Mouse (Mus musculus) stomach, embryonic 14.5 days (tissue): ENCODE measurements around the gene Zfand4. TPM values are rescaled to one million over a fixed set of nuclear protein-coding genes. Genes with fewer than 3 reads are reported as not detected.

ENCODE experiments used
- ATAC-seq: fragments of 200-750 bp; cut with Nextera tagmentation; 2 replicates; pipeline ENCODE4 v1.8.0; 2017; ENCODE audit warnings: low read depth, moderate TSS enrichment; ENCODE audit not compliant: insufficient number of reproducible peaks, insufficient read depth, low FRiP score
- H3K27ac ChIP-seq: fragments of 300-500 bp; sonication (generic); 2 replicates; pipeline ENCODE4 v1.5.1; 2014; ENCODE audit warnings: mild to moderate bottlenecking, low read length, moderate library complexity, mixed read lengths
- H3K27me3 ChIP-seq: fragments of 300-500 bp; sonication (generic); 2 replicates; pipeline ENCODE4 v1.6.1; 2014; ENCODE audit warnings: low read length, control low read depth, mixed read lengths; ENCODE audit not compliant: control insufficient read depth, insufficient read depth
- H3K36me3 ChIP-seq: fragments of 300-500 bp; sonication (generic); 2 replicates; pipeline ENCODE4 v1.6.1; 2014; ENCODE audit warnings: mild to moderate bottlenecking, control low read depth, low read length, moderate library complexity, mixed read lengths; ENCODE audit not compliant: control insufficient read depth, insufficient read depth
- H3K4me1 ChIP-seq: fragments of 300-500 bp; sonication (generic); 2 replicates; pipeline ENCODE4 v1.6.1; 2014; ENCODE audit warnings: low read length, control low read depth, mixed read lengths; ENCODE audit not compliant: control insufficient read depth, insufficient read depth
- H3K4me2 ChIP-seq: fragments of 300-500 bp; sonication (generic); replicated peaks from 2 replicates; pipeline ENCODE4 v1.6.1; 2014; ENCODE audit warnings: low read depth, low read length, control low read depth
- H3K4me3 ChIP-seq: fragments of 300-500 bp; sonication (generic); 2 replicates; pipeline ENCODE4 v1.5.1; 2014; ENCODE audit warnings: low read depth, low read length, control low read depth
- H3K9ac ChIP-seq: fragments of 300-500 bp; sonication (generic); replicated peaks from 2 replicates; pipeline ENCODE4 v1.6.1; 2014; ENCODE audit warnings: low read depth, mild to moderate bottlenecking, control low read depth, low read length, moderate library complexity, mixed read lengths
- H3K9me3 ChIP-seq: fragments of 300-500 bp; sonication (generic); 2 replicates; pipeline ENCODE4 v1.6.1; 2016; ENCODE audit warnings: low read depth, low read length, control low read depth; ENCODE audit not compliant: control insufficient read depth
- WGBS: fragments of 180-500 bp; shearing (Covaris S2); extraction: QIAGEN DNeasy Blood & Tissue Kit; methylation state at CpG from one replicate; pipeline ENCODE4 v1.1.7; 2014; 5-methylcytosine and 5-hydroxymethylcytosine counted together
- polyA plus RNA-seq: library from polyadenylated mRNA; unstranded; fragments of >200 nt; fragmentation: Nextera tagmentation; extraction: Ambion mirVana; gene quantifications from 2 replicates; pipeline ENCODE4 v1.2.1, GENCODE M21; 2014

Zfand4 gene
- polyA plus RNA-seq, 1 experiment from 2014 or later, result 5.5 TPM

GRCm38 (mm10) chr6:116337466-116337834, 73.4 kb downstream of the Zfand4 start:
- H3K27me3 ChIP-seq, result no peaks in the 10 kb centered on the region
- H3K4me3 ChIP-seq, result peak overlapping the region; percentile 96
- no peaks in the 10 kb centered on the region for H3K36me3 ChIP-seq
- ATAC-seq, result no peak
- H3K9ac ChIP-seq, result peak overlapping the region; percentile 63; the same call in 1 of the 2 replicates
- H3K4me1 ChIP-seq, result no peaks in the 10 kb centered on the region; the same call in 1 of the 2 replicates
- peak overlapping the region; percentile 50 for H3K4me2 ChIP-seq
- no peak overlapping the region for H3K27ac ChIP-seq
- H3K9me3 ChIP-seq, result no peaks in the 10 kb centered on the region
- WGBS, result 2% methylated on average over 7 of the region's 7 CpGs

DNA sequence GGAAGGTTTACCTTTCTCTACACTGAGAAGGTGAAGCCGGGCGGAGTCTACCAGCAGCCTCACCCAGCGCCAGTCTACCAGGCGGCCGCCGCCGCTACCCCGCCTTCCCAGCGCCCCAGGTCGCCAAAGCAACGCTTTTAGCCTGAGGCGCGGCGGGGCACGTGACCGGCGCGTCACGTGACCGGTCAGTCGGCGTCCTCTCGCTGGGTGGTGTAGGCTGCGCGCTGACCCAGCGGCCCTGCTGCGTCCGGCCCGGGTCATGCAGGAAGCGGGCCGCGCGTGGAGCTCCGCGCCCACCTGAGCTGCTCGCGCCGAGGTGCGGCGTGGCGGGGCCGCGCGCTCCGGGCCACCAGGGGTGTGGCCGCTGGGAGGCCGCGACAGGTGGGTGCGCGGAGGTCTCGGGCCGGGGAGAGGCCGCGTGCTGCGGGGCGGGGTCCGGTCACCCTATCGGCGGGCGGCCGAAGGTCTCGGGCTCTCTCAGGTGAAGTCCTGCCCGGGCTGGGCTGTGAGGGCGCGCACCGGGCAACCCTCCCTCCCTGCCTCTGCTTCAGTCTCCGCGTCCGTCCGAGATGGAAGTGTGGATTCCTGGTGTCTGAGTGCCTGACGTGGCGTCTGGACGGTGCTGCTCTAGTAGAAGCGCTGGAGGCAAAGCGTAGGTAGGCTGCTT, 73.9 kb downstream of the Zfand4 start, which contains the start of gene March8:
March8 (plus strand) TSS at position 190 of the 667 bp plus-strand sequence.
- peak within 1 kb of the TSS; percentile 96 for H3K4me3 ChIP-seq
- WGBS, result 2% methylated on average over 73 of the region's 75 CpGs
- H3K4me2 ChIP-seq, result peak within 1 kb of the TSS; percentile 50
- H3K4me1 ChIP-seq, result no peaks in the 10 kb centered on the region; the same call in 1 of the 2 replicates
- ATAC-seq, result peak; percentile 96
- H3K36me3 ChIP-seq, result no peaks in the 10 kb centered on the region
- no peaks in the 10 kb centered on the region for H3K27me3 ChIP-seq
- H3K27ac ChIP-seq, result 0 out of 2 replicates have a peak within 1 kb of the TSS, but pooled peaks have one; percentile 55
- H3K9me3 ChIP-seq, result no peaks in the 10 kb centered on the region
- H3K9ac ChIP-seq, result peak within 1 kb of the TSS; percentile 63; the same call in 1 of the 2 replicates

DNA sequence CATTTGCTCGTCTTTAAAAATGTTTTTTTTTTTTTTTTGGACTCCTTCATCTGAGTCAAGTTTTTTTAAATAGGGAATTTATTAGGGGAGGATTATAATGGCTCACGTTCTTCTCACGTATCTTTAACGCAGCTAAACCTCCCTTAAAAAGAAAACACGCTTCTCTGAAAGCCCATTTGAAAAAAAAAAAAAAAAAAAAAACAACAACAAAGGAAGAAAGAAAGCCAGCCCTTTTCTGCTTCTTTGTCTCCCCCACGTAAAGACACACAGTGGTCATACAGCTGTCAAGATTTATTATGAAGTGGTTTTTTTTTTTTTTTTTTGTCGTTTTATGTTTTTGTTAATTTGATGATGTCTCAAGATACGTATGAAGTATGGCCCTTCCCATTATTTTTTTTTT, 74.5 kb downstream of the Zfand4 start:
- Histone ChIP-seq H3K4me2 (peak overlapping the region; percentile 50), H3K9ac (peak overlapping the region; percentile 63; the same call in 1 of the 2 replicates), H3K9me3 (no peaks in the 10 kb centered on the region), H3K36me3 (no peaks in the 10 kb centered on the region), H3K27me3 (no peaks in the 10 kb centered on the region), H3K4me3 (peak overlapping the region; percentile 96), H3K27ac (no peak overlapping the region), H3K4me1 (no peaks in the 10 kb centered on the region; the same call in 1 of the 2 replicates)
- 7% methylated on average over 8 of the region's 8 CpGs for WGBS
- no peak for ATAC-seq

DNA sequence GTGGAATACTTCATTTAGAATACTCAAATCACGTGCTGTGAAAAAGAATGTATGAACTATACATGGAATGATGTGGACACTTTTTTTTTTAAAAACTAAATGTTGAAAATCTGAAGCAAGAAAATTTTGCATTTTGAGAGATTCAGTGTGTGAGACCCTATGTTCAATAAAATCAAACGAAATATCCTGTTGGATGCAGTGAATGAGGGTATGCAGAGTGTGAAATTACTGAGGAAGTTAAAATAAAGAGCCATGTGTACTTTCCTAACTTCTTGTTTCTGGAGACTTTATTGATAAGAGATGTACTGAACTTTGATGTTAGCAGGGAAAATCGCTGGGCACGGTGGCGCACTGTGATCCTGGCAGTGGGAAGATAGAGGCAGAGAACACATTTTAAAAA, 75.1 kb downstream of the Zfand4 start:
- no peaks in the 10 kb centered on the region for H3K27me3 ChIP-seq
- H3K36me3 ChIP-seq, result no peaks in the 10 kb centered on the region
- ATAC-seq, result no peak
- 82% methylated on average over 5 of the region's 5 CpGs for WGBS
- peak overlapping the region; percentile 96; the same call in 1 of the 2 replicates for H3K4me3 ChIP-seq
- H3K4me2 ChIP-seq, result peak overlapping the region; percentile 50
- no peak overlapping the region for H3K27ac ChIP-seq
- H3K4me1 ChIP-seq, result no peaks in the 10 kb centered on the region; the same call in 1 of the 2 replicates
- H3K9ac ChIP-seq, result no peak overlapping the region
- H3K9me3 ChIP-seq, result no peaks in the 10 kb centered on the region

GRCm38 (mm10) chr6:116340521-116340920, 76.5 kb downstream of the Zfand4 start:
- ATAC-seq, result no peak
- 94% methylated on average over 1 of the region's 1 CpGs for WGBS
- Histone ChIP-seq H3K9me3 (no peaks in the 10 kb centered on the region), H3K27ac (no peak overlapping the region), H3K4me1 (no peaks in the 10 kb centered on the region; the same call in 1 of the 2 replicates), H3K36me3 (no peaks in the 10 kb centered on the region), H3K9ac (no peak overlapping the region), H3K4me3 (no peak overlapping the region), H3K4me2 (no peak overlapping the region), H3K27me3 (no peaks in the 10 kb centered on the region)

GRCm38 (mm10) chr6:116347953-116348352, 83.9 kb downstream of the Zfand4 start:
- Histone ChIP-seq H3K9me3 (no peaks in the 10 kb centered on the region), H3K4me3 (no peak overlapping the region), H3K27me3 (no peaks in the 10 kb centered on the region), H3K36me3 (no peaks in the 10 kb centered on the region), H3K4me2 (no peak overlapping the region), H3K27ac (no peak overlapping the region), H3K4me1 (no peaks in the 10 kb centered on the region), H3K9ac (no peak overlapping the region)
- no peak for ATAC-seq
- WGBS, result 78% methylated on average over 2 of the region's 2 CpGs

DNA sequence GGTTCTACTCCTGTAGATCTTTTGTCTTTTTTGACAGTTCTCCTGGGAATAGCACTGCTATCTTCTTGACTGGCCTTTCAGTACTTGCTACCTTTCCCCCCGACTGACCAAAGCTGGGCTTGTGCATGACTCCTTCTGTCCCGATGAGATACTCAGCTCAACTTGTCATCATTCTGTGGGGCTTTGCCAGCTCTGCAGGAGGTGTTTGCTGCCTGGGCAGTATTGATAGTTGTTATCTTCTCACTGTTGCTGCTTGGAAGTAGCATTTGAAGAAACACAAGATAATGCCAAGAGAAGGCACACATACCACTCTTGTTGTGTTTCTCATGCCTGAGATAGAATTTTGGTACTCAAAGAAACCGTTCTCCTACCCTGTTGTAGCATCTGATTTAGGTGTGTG, 86.0 kb downstream of the Zfand4 start:
- Histone ChIP-seq H3K4me1 (no peaks in the 10 kb centered on the region), H3K9me3 (no peaks in the 10 kb centered on the region), H3K36me3 (no peaks in the 10 kb centered on the region), H3K4me3 (no peak overlapping the region), H3K27ac (no peak overlapping the region), H3K9ac (no peak overlapping the region), H3K27me3 (no peaks in the 10 kb centered on the region), H3K4me2 (no peak overlapping the region)
- ATAC-seq, result peak; percentile 61; the same call in 1 of the 2 replicates
- 83% methylated on average over 3 of the region's 3 CpGs for WGBS

- Histone ChIP-seq H3K9me3 (no peaks in the 10 kb centered on the region), H3K4me1 (no peaks in the 10 kb centered on the region), H3K36me3 (no peaks in the 10 kb centered on the region), H3K4me2 (no peak overlapping the region), H3K27me3 (no peaks in the 10 kb centered on the region), H3K27ac (no peak overlapping the region), H3K4me3 (no peak overlapping the region), H3K9ac (no peak overlapping the region)
- ATAC-seq, result peak; percentile 61; the same call in 1 of the 2 replicates
- WGBS, result 77% methylated on average over 6 of the region's 6 CpGs
These were observed 86.6 kb downstream of the Zfand4 start for GRCm38 (mm10) chr6:116350643-116351042.
